Mouse (Mus musculus): ENCODE results near the gene Tmem230. TPM values are rescaled to one million over a fixed set of nuclear protein-coding genes. Genes with fewer than 3 reads are reported as not detected.

Gene Tmem230
- 24.8 TPM for total RNA-seq (2023)

GRCm38 (mm10) chr2:132247539-132248313 lies at the start of gene Tmem230:
Tmem230 (minus strand) TSS chr2:132247807.

GRCm38 (mm10) chr2:132262879-132263398 lies 15.3 kb upstream of the Tmem230 start, which contains the start of gene Cds2:
Cds2 (plus strand) TSS chr2:132263148.

GRCm38 (mm10) chr2:132252542-132253528 lies 5.2 kb upstream of the Tmem230 start, which contains the start of gene Pcna:
Pcna (minus strand) TSS chr2:132253314.

Other genes with a start within 250 kb of the Tmem230 start
- 208 TPM for gene Rassf2, start 217.5 kb downstream of the Tmem230 start, total RNA-seq (2023)
- 34.2 TPM for gene Slc23a2, start 102.7 kb downstream of the Tmem230 start, total RNA-seq (2023)
- gene Pcna, start 5.5 kb upstream of the Tmem230 start, total RNA-seq (2023): 232 TPM
- gene Cds2, start 15.3 kb upstream of the Tmem230 start, total RNA-seq (2023): 70.4 TPM
- not detected for gene Prokr2, start 137.6 kb upstream of the Tmem230 start, total RNA-seq (2023)

Data from CD8-positive naive resting alpha-beta T cell, adult 57 days (primary cell).